Mouse (Mus musculus) hindbrain, embryonic 11.5 days (tissue): ENCODE measurements at regions not wholly inside any gene's neighbourhood (a gene's known extent, or its start where the extent isn't known, plus 50 kb on each side); places are given as distances from the start of the nearest gene placed in this dataset.

Experiments
- ATAC-seq: fragments of 200-750 bp; cut with Nextera tagmentation; 2 replicates; pipeline ENCODE4 v1.8.0; 2017; ENCODE audit warnings: mild to moderate bottlenecking, moderate TSS enrichment, moderate library complexity; ENCODE audit not compliant: low FRiP score
- DNase-seq: peaks from one replicate; pipeline ENCODE4 v3.0.0-alpha.2; 2015; ENCODE audit warnings: low spot score
- H3K27ac ChIP-seq: fragments of 300-500 bp; sonication (generic); 2 replicates; pipeline ENCODE4 v1.5.1; 2014; ENCODE audit warnings: mild to moderate bottlenecking, low read depth, low read length
- H3K27me3 ChIP-seq: fragments of 300-500 bp; sonication (generic); 2 replicates; pipeline ENCODE4 v1.6.1; 2014; ENCODE audit warnings: mild to moderate bottlenecking, low read length, moderate library complexity, mixed read lengths; ENCODE audit not compliant: control insufficient read depth, insufficient read depth
- H3K36me3 ChIP-seq: fragments of 300-500 bp; sonication (generic); 2 replicates; pipeline ENCODE4 v1.6.1; 2014; ENCODE audit warnings: mild to moderate bottlenecking, low read length, moderate library complexity, mixed read lengths; ENCODE audit not compliant: control insufficient read depth, insufficient read depth
- H3K4me1 ChIP-seq: fragments of 300-500 bp; sonication (generic); replicated peaks from 2 replicates; pipeline ENCODE4 v1.6.1; 2014; ENCODE audit warnings: low read length, mixed read lengths; ENCODE audit not compliant: control insufficient read depth, insufficient read depth
- H3K4me2 ChIP-seq: fragments of 300-500 bp; sonication (generic); replicated peaks from 2 replicates; pipeline ENCODE4 v1.6.1; 2014; ENCODE audit warnings: mild to moderate bottlenecking, low read depth, low read length
- H3K4me3 ChIP-seq: fragments of 300-500 bp; sonication (generic); 2 replicates; pipeline ENCODE4 v1.5.1; 2014; ENCODE audit warnings: low read depth, low read length
- H3K9ac ChIP-seq: fragments of 300-500 bp; sonication (generic); 2 replicates; pipeline ENCODE4 v1.6.1; 2014; ENCODE audit warnings: low read depth, low read length
- H3K9me3 ChIP-seq: fragments of 300-500 bp; sonication (generic); 2 replicates; pipeline ENCODE4 v1.6.1; 2016; ENCODE audit warnings: low read length; ENCODE audit not compliant: control insufficient read depth
- WGBS: fragments of 180-500 bp; shearing (Covaris S2); extraction: QIAGEN DNeasy Blood & Tissue Kit; methylation state at CpG from one replicate; pipeline ENCODE4 v1.1.7; 2014; 5-methylcytosine and 5-hydroxymethylcytosine counted together

DNA sequence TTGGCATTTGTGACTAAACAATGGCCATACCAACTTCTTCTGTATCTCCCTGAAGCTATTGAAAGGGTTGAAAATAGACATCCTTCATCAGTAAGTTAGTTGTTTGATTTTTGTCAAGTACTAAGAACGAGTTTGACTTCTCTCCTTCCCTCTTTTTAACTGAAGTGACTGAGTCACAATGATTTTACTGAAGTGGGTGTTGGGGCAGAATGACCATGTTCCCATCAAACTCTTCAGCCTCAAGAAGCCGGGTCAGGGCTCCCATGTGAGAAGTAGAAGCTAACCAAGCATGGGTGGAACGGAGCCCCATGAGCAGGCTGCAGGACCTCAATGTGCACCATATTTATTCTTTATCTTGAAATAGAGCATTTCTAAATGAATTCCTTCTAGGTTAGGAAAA lies 350.7 kb upstream of the Kif2a start:
- H3K36me3 ChIP-seq = no peaks in the 10 kb centered on the region
- no peaks in the 10 kb centered on the region for H3K27me3 ChIP-seq
- H3K4me2 ChIP-seq = no peak overlapping the region
- no peak overlapping the region for H3K27ac ChIP-seq
- 88% methylated on average over 3 of the region's 3 CpGs for whole genome bisulfite sequencing
- no peak for DNase-seq
- H3K9ac ChIP-seq = no peak overlapping the region
- no peak for ATAC-seq
- no peak overlapping the region for H3K4me3 ChIP-seq
- H3K4me1 ChIP-seq = no peaks in the 10 kb centered on the region
- no peaks in the 10 kb centered on the region for H3K9me3 ChIP-seq

GRCm38 (mm10) chr13:107371616-107372582 lies 350.0 kb upstream of the Kif2a start:
- H3K4me1 ChIP-seq = no peaks in the 10 kb centered on the region
- no peak for DNase-seq
- H3K4me2 ChIP-seq = no peak overlapping the region
- ATAC-seq = no peak
- no peak overlapping the region for H3K9ac ChIP-seq
- no peaks in the 10 kb centered on the region for H3K9me3 ChIP-seq
- H3K27ac ChIP-seq = no peak overlapping the region
- no peaks in the 10 kb centered on the region for H3K27me3 ChIP-seq
- WGBS = 46% methylated on average over 17 of the region's 17 CpGs
- no peaks in the 10 kb centered on the region for H3K36me3 ChIP-seq
- no peak overlapping the region for H3K4me3 ChIP-seq

GRCm38 (mm10) chr13:107367639-107368038 lies 345.7 kb upstream of the Kif2a start:
- Histone ChIP-seq H3K9me3 (no peaks in the 10 kb centered on the region), H3K27ac (no peak overlapping the region), H3K9ac (no peak overlapping the region), H3K4me2 (no peak overlapping the region), H3K4me3 (no peak overlapping the region), H3K27me3 (no peaks in the 10 kb centered on the region), H3K36me3 (no peaks in the 10 kb centered on the region), H3K4me1 (no peaks in the 10 kb centered on the region)
- 92% methylated on average over 9 of the region's 9 CpGs for WGBS
- no peak for ATAC-seq
- no peak for DNase-seq

DNA sequence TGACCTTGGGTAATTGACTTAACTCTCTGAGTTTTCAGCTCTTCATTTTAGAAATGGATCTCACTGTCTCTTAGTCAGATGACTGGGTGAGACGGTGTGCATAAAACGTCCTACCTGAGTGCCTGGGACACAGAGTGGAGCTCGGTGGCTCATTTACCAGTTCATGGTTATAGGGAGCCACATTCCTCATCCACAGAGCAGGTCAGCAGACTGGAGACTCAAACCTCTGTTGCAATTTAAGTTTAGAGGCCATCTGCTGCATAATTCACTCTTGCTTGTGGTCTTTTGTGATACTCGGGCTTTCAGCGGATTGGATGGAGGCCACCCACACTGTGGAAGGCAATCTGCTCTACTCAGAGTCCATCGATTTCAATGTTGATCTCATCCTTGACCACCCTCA lies 343.8 kb upstream of the Kif2a start:
- ATAC-seq = no peak

GRCm38 (mm10) chr13:107365241-107365640 lies 343.3 kb upstream of the Kif2a start:
- Histone ChIP-seq H3K4me1 (no peaks in the 10 kb centered on the region), H3K36me3 (no peaks in the 10 kb centered on the region), H3K9ac (no peak overlapping the region), H3K4me3 (no peak overlapping the region), H3K4me2 (no peak overlapping the region), H3K27me3 (no peaks in the 10 kb centered on the region), H3K27ac (no peak overlapping the region), H3K9me3 (no peaks in the 10 kb centered on the region)
- ATAC-seq = no peak
- WGBS = 82% methylated on average over 7 of the region's 7 CpGs
- DNase-seq = no peak

More for the DNA sequence above, 343.8 kb upstream of the Kif2a start:
- Histone ChIP-seq H3K4me1 (no peaks in the 10 kb centered on the region), H3K36me3 (no peaks in the 10 kb centered on the region), H3K9me3 (no peaks in the 10 kb centered on the region), H3K27me3 (no peaks in the 10 kb centered on the region), H3K4me2 (no peak overlapping the region), H3K27ac (no peak overlapping the region), H3K9ac (no peak overlapping the region), H3K4me3 (no peak overlapping the region)
- DNase-seq = no peak
- WGBS = 83% methylated on average over 6 of the region's 6 CpGs

- Histone ChIP-seq H3K4me2 (no peak overlapping the region), H3K4me1 (no peaks in the 10 kb centered on the region), H3K9ac (no peak overlapping the region), H3K27ac (no peak overlapping the region), H3K9me3 (no peaks in the 10 kb centered on the region), H3K27me3 (no peaks in the 10 kb centered on the region), H3K36me3 (no peaks in the 10 kb centered on the region), H3K4me3 (no peak overlapping the region)
- WGBS = 87% methylated on average over 8 of the region's 8 CpGs
- ATAC-seq = no peak
- no peak for DNase-seq
These were observed 341.1 kb upstream of the Kif2a start for GRCm38 (mm10) chr13:107362806-107363687.

DNA sequence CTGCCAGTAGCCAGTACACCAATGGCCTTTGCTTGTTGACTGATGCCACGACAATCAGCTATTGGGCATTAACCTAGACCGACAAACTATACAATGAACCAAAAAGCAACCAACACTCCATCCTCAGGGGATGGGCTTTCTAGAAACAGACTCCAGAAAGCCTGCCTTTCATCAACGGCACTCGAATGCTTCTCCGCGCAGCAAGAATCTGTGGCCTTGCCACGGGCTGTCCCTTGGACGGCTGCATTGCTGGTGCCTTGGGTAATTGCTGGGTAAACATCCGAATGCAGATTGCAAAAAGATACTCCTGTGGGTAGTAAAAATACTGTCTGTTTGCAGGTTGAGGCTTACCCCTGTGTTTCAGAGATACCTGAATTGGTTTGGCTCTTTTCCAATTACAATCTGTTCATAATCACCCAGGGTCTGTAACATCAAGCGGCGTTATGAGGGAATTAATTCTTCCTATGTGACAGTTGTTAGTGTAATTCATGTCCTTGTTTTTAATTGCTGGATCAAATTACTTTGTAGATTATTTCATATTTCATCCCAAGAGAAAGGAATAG lies 319.0 kb upstream of the Kif2a start:
- DNase-seq (no peak), ATAC-seq (no peak)
- H3K4me1 ChIP-seq = no peaks in the 10 kb centered on the region
- 89% methylated on average over 11 of the region's 11 CpGs for WGBS
- no peak overlapping the region for H3K4me3 ChIP-seq
- no peak overlapping the region for H3K9ac ChIP-seq
- H3K4me2 ChIP-seq = no peak overlapping the region
- H3K27me3 ChIP-seq = no peaks in the 10 kb centered on the region
- no peaks in the 10 kb centered on the region for H3K36me3 ChIP-seq
- H3K9me3 ChIP-seq = no peaks in the 10 kb centered on the region
- no peak overlapping the region for H3K27ac ChIP-seq

DNA sequence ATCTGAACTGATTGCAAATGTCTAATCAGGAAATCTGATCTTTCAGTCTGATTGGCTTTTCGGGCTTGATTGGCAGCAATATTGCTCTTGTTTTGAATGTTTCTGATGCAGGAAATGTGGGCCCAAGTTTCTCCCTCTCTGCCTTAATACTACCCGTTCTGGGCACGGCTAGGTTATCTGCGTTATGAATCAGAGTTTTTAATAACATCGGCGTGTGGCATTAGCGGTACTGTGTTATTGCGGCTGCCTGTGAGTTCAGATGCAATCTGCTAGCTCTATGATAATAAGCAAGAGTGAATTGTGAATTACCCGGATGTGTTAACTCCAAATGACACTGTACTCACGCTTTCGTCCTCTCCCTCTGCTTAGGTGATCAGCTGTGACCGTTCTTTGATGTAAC lies 316.2 kb upstream of the Kif2a start:
- 92% methylated on average over 12 of the region's 12 CpGs for WGBS
- H3K4me1 ChIP-seq = no peaks in the 10 kb centered on the region
- no peaks in the 10 kb centered on the region for H3K36me3 ChIP-seq
- no peaks in the 10 kb centered on the region for H3K27me3 ChIP-seq
- ATAC-seq = no peak
- no peaks in the 10 kb centered on the region for H3K9me3 ChIP-seq
- no peak for DNase-seq
- no peak overlapping the region for H3K4me3 ChIP-seq
- no peak overlapping the region for H3K4me2 ChIP-seq
- no peak overlapping the region for H3K9ac ChIP-seq
- H3K27ac ChIP-seq = no peak overlapping the region
